Mouse (Mus musculus) MEL (cell line): ENCODE data around the gene Cluh.

Experiments
- CTCF ChIP-seq, 3 experiments: IDR thresholded peaks in 2 of 3; conservative IDR thresholded peaks in 1 of 3; 2 replicates each; pipeline ENCODE4 v1.5.1; 2011 to 2012; ENCODE audit warnings: low read length in 3 of 3, low read depth in 2 of 3, mild to moderate bottlenecking in 2 of 3, improper control_type of control experiment in 1 of 3, inconsistent platforms in 1 of 3, mixed read lengths in 1 of 3, moderate library complexity in 1 of 3; ENCODE audit not compliant: control insufficient read depth in 1 of 3, insufficient read depth in 1 of 3, poor library complexity in 1 of 3, severe bottlenecking in 1 of 3
- EP300 ChIP-seq, 2 experiments: IDR thresholded peaks; 2 replicates each; pipeline ENCODE4 v1.6.1; 2011; ENCODE audit warnings: improper control_type of control experiment in 2 of 2, low read length in 2 of 2, low read depth in 1 of 2, mild to moderate bottlenecking in 1 of 2
- GATA1 ChIP-seq: IDR thresholded peaks from 2 replicates; pipeline ENCODE4 v1.6.1; 2011; ENCODE audit warnings: low read depth, low read length, improper control_type of control experiment
- MAX ChIP-seq: IDR thresholded peaks from 2 replicates; pipeline ENCODE4 v1.6.1; 2011; ENCODE audit warnings: low read length, improper control_type of control experiment
- RAD21 ChIP-seq: IDR thresholded peaks from 2 replicates; pipeline ENCODE4 v1.6.1; 2011; ENCODE audit warnings: mild to moderate bottlenecking, low read depth, low read length, improper control_type of control experiment
- USF1 ChIP-seq: IDR thresholded peaks from 2 replicates; pipeline ENCODE4 v1.6.1; 2014; ENCODE audit warnings: low read depth, mild to moderate bottlenecking, inconsistent platforms, low read length, improper control_type of control experiment, moderate library complexity
- ZC3H11A ChIP-seq: IDR thresholded peaks from 2 replicates; pipeline ENCODE4 v1.6.1; 2012; ENCODE audit warnings: low read depth, mild to moderate bottlenecking, inconsistent platforms, low read length, improper control_type of control experiment
- ZMIZ1 ChIP-seq: IDR thresholded peaks from 2 replicates; pipeline ENCODE4 v1.6.1; 2012; ENCODE audit warnings: low read depth, mild to moderate bottlenecking, inconsistent platforms, low read length, improper control_type of control experiment, moderate library complexity

- TF ChIP-seq RAD21 (no peak), GATA1 (no peak), ZC3H11A (no peak), USF1 (no peak), ZMIZ1 (no peak), EP300 (IDR thresholded peaks at IDR 0.05; ENCODE audit: low read depth in 1 of 2, low read length in 2 of 2) (no peak), CTCF (IDR thresholded peaks at IDR 0.05 in 2 of 3, conservative IDR thresholded peaks at IDR 0.05 in 1 of 3; ENCODE audit: control insufficient read depth in 1 of 3, insufficient read depth in 1 of 3, low read depth in 2 of 3, low read length in 3 of 3, poor library complexity in 1 of 3, severe bottlenecking in 1 of 3) (no peak), MAX (0 out of 2 replicates have a peak, but pooled peaks have one; percentile 20)
Measured at GRCm38 (mm10) chr11:74649647-74650551, 604 bp downstream of the Cluh start.
